Mouse (Mus musculus) myocyte (in vitro differentiated cells): ENCODE results near the gene Zfp988.
"Not testable (repeated sequence)": the region's sequence is repeated elsewhere in the genome, so short reads cannot be mapped to it uniquely, and the experiment has no call there.

Experiments
- CEBPB ChIP-seq: IDR thresholded peaks from 2 replicates; pipeline ENCODE4 v1.6.1; 2011; ENCODE audit warnings: mild to moderate bottlenecking, moderate library complexity; ENCODE audit not compliant: poor library complexity, insufficient read depth, severe bottlenecking
- MAX ChIP-seq: IDR thresholded peaks from one replicate; pipeline ENCODE4 v1.6.1; 2011; ENCODE audit warnings: low read depth, mild to moderate bottlenecking, control low read depth
- MYOD1 ChIP-seq, 3 experiments: IDR thresholded peaks; one replicate each; pipeline ENCODE4 v1.6.1; 2011; ENCODE audit warnings: control low read depth in 2 of 3, low read depth in 2 of 3, mild to moderate bottlenecking in 2 of 3, moderate library complexity in 1 of 3; ENCODE audit not compliant: insufficient read length in 2 of 3, control insufficient read depth in 1 of 3
- POLR2A ChIP-seq: IDR thresholded peaks from one replicate; pipeline ENCODE4 v1.6.1; 2011; ENCODE audit warnings: low read depth, mild to moderate bottlenecking, control low read depth, moderate library complexity; ENCODE audit not compliant: insufficient read length
- USF1 ChIP-seq: IDR thresholded peaks from one replicate; pipeline ENCODE4 v1.6.1; 2011; ENCODE audit warnings: low read depth, mild to moderate bottlenecking, control low read depth, moderate library complexity

GRCm38 (mm10) chr4:147357195-147357594, 51.7 kb downstream of the Zfp988 start:
- not testable (repeated sequence) for TF ChIP-seq POLR2A; CEBPB; MYOD1 (IDR thresholded peaks at IDR 0.05; ENCODE audit: control insufficient read depth in 1 of 3, insufficient read length in 2 of 3, low read depth in 2 of 3); USF1; MAX
